Mouse (Mus musculus): Measurements from ENCODE around the gene Ubxn6. TPM values are rescaled to one million over a fixed set of nuclear protein-coding genes. Genes with fewer than 3 reads are reported as not detected.

Ubxn6 gene
- polyA plus RNA-seq, 1 experiment = 45.3 TPM

DNA sequence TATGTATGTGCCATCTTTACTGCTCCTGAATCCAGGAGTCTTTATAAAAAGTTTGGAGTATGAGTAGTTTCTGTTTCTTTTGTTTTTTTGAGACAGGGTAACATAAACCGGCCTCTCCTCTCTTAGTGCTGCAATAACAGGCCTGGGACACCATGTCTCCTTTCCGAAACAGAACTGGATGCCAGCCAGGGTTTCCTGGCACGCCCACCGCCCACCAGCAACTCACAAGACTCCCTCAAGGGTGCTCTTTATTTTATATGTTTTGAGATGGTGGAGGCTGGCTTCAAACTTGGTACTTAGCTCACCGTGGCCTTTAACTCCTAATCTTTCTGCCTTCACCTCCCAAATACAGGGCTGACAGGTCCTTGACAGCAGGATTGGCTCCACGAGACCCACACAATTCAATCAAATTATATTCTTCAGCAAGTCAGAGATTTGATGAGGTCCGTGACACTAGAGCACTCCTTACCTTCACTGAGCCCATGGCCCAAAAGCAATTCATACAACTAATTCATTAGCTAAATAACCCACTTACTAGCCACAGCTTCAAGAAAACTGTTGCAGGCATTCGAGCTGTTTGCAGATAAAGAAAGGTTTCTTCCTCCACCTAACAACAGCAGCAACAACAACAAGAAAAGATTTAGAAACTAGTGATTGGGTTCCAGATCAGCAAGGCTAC, 36.1 kb downstream of the Ubxn6 start:
- WGBS = 76% methylated on average over 8 of the region's 8 CpGs
- H3K27me3 ChIP-seq (ENCODE audit: control insufficient read depth, insufficient read depth, low read length) = no peaks in the 10 kb centered on the region
- TF ChIP-seq POLR2A (IDR thresholded peaks at IDR 0.05; ENCODE audit: low read depth, low read length) (no peak), CTCF (IDR thresholded peaks at IDR 0.05; ENCODE audit: extremely low read depth, insufficient read depth, insufficient read length, insufficient replicate concordance) (no peak)
- DNase-seq (ENCODE audit: low read depth in 1 of 2, low spot score in 2 of 2) = no peak
- H3K4me3 ChIP-seq (ENCODE audit: extremely low read depth, insufficient read depth, insufficient read length) = no peak overlapping the region
- no peak overlapping the region for H3K27ac ChIP-seq (ENCODE audit: insufficient read depth, low read length)
- peaks cover 9% of the 10 kb centered on the region; the same call in 1 of the 2 replicates for H3K4me1 ChIP-seq (ENCODE audit: control insufficient read depth, insufficient read depth, insufficient read length)
- no peaks in the 10 kb centered on the region for H3K36me3 ChIP-seq (ENCODE audit: control insufficient read depth, insufficient read depth, low read length)

DNA sequence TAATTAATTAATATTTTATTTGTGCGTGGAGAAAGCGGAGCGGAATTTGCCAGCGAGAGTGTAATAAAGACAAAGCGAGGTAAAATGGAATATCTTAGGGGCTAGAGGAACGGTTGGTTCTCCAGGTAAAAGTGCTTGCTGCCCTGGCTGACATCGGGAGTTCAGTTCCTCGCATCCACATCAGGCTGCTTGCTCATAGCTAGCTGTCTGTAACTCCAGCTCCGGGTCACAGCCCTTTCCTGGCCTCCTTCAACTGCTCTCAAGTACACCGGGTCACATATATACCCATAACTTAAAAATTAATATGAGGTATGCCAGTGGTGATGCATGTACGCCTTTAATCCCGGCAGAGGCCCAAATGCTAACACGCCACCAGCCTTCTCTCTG, 37.9 kb downstream of the Ubxn6 start:
- WGBS = 35% methylated on average over 13 of the region's 13 CpGs
- TF ChIP-seq CTCF (IDR thresholded peaks at IDR 0.05; ENCODE audit: extremely low read depth, insufficient read depth, insufficient read length, insufficient replicate concordance) = no peak
- no peak for TF ChIP-seq POLR2A (IDR thresholded peaks at IDR 0.05; ENCODE audit: low read depth, low read length)
- no peak for DNase-seq (ENCODE audit: low read depth in 1 of 2, low spot score in 2 of 2)
- Histone ChIP-seq H3K36me3 (ENCODE audit: control insufficient read depth, insufficient read depth, low read length) (no peaks in the 10 kb centered on the region), H3K4me1 (ENCODE audit: control insufficient read depth, insufficient read depth, insufficient read length) (peaks cover 22% of the 10 kb centered on the region; the same call in 1 of the 2 replicates), H3K4me3 (ENCODE audit: extremely low read depth, insufficient read depth, insufficient read length) (peak overlapping the region; percentile 46), H3K27me3 (ENCODE audit: control insufficient read depth, insufficient read depth, low read length) (no peaks in the 10 kb centered on the region), H3K27ac (ENCODE audit: insufficient read depth, low read length) (no peak overlapping the region)

DNA sequence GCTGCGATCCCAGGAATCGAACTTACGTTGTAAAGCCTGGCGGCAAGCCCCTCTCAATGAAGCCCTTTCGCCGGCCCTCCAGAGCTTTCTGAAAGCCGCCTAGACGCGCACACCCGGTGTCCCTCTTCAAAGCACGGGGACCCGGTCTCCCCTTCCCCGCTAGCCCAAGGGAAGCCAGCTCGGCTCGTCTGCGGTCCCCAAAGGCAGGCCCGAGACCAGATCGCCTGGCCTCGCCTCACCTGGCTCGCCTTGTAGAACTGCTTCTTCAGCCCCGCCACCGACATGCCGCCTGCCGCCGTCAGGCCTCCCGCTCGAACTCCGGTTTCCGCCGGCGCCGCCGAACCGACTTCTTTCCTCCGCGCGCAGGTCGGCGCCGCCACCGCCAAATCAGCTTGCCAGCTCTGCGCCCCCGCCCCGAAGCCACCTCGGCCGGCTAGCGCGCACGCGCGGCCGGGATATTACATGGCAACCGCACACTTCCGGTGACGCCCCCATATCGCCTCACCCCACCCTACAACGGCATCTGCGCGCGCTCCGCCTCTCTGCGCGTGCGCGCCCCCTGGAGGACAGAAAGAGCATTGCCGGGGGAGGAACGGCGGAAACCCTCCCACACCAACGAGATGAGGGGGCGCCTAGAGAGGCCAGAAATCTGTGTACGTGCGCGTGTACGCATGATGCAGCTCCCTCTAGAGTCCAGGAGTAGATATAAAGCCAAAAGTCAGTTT, 38.5 kb downstream of the Ubxn6 start, which contains the start of gene Sh3gl1:
Gene Sh3gl1, minus strand, starts transcription at position 460 of the 725 bp plus-strand sequence.
- DNase-seq (ENCODE audit: low read depth in 1 of 2, low spot score in 2 of 2) = peak; percentile 97 to 98
- Histone ChIP-seq H3K27ac (ENCODE audit: insufficient read depth, low read length) (peak within 1 kb of the TSS; percentile 96), H3K4me3 (ENCODE audit: extremely low read depth, insufficient read depth, insufficient read length) (peak within 1 kb of the TSS; percentile 90), H3K36me3 (ENCODE audit: control insufficient read depth, insufficient read depth, low read length) (no peaks in the 10 kb centered on the region), H3K4me1 (ENCODE audit: control insufficient read depth, insufficient read depth, insufficient read length) (peaks cover 25% of the 10 kb centered on the region; the same call in 1 of the 2 replicates), H3K27me3 (ENCODE audit: control insufficient read depth, insufficient read depth, low read length) (no peaks in the 10 kb centered on the region)
- under 1% methylated on average over 74 of the region's 74 CpGs for WGBS
- TF ChIP-seq POLR2A (IDR thresholded peaks at IDR 0.05; ENCODE audit: low read depth, low read length) (peak; percentile 67), CTCF (IDR thresholded peaks at IDR 0.05; ENCODE audit: extremely low read depth, insufficient read depth, insufficient read length, insufficient replicate concordance) (peak; percentile 99)

DNA sequence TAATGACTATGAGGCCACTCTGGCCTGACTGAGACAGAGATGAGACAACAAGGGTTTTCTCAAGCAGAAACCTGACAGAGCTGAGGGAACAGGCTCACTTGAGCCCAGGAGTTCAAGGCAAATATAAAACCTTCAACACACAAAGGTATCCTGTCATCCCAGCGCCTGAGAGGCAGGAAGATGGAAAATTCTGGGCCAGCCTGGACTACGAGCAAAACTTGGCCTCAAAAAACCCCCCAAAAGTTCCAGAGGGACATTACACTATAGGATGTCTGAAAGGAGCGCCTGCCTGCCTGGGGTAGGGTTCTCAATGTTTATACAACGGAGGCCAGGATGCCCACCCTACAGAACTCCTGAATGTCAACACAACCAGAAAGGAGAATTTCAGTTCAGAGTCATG, 39.6 kb downstream of the Ubxn6 start:
- peak overlapping the region; percentile 29 for H3K4me3 ChIP-seq (ENCODE audit: extremely low read depth, insufficient read depth, insufficient read length)
- TF ChIP-seq CTCF (IDR thresholded peaks at IDR 0.05; ENCODE audit: extremely low read depth, insufficient read depth, insufficient read length, insufficient replicate concordance) (no peak), POLR2A (IDR thresholded peaks at IDR 0.05; ENCODE audit: low read depth, low read length) (no peak)
- H3K27ac ChIP-seq (ENCODE audit: insufficient read depth, low read length) = peak overlapping the region; percentile 82
- H3K4me1 ChIP-seq (ENCODE audit: control insufficient read depth, insufficient read depth, insufficient read length) = peaks cover 33% of the 10 kb centered on the region; the same call in 1 of the 2 replicates
- 67% methylated on average over 4 of the region's 4 CpGs for WGBS
- no peaks in the 10 kb centered on the region for H3K36me3 ChIP-seq (ENCODE audit: control insufficient read depth, insufficient read depth, low read length)
- no peaks in the 10 kb centered on the region for H3K27me3 ChIP-seq (ENCODE audit: control insufficient read depth, insufficient read depth, low read length)
- no peak for DNase-seq (ENCODE audit: low read depth in 1 of 2, low spot score in 2 of 2)

DNA sequence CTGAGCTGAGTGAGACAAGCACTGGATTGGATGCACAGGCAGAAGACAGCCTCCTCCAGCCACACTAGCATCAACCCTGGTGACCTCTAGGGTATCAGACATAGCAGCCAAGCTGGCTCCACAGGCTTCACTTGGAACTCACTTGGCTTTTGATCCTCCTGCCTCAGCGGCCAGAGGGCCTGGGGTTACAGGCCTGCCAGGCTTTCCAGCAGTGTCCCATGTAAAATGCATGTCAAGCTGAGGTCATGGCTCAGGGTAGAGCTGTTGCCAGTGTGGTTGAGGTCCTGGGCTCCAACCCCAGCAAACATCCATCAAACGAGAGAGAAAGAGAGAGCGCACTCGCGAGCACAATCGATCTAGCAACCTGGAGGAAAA, 40.1 kb downstream of the Ubxn6 start:
- 66% methylated on average over 6 of the region's 6 CpGs for WGBS

DNA sequence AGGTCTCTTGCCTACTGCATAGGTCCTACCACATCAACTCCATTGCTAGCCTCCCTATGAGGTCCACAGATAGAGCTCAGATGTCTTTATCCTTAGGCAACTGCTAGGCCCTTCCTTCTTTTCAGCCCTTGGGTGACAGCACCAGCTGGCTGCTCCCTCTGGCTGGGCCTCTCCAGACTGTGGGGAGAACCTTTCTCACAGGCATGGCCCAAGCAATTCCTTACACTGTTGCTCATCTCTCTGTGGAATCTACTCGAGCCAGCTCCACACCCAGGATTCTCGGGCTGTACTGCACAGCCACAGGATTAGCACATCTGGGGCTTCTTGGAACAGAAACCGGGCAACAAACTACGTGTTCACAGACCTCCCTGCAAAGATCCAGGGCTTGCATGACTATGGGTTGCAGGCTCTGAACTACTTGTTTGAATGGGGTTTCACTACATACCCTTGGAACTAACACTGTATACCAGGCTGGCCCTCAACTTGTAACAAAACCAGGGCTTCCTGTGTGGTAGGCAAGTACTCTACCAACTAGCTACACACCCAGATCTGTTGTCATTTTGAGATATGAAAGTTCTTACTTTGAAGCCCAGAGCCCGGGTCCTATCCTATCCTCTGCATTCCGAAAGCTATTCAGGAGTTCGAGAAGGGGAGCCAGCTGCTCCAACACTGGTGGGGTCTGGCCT, 40.6 kb downstream of the Ubxn6 start:
- DNase-seq (ENCODE audit: low read depth in 1 of 2, low spot score in 2 of 2) = no peak
- no peak for TF ChIP-seq POLR2A (IDR thresholded peaks at IDR 0.05; ENCODE audit: low read depth, low read length)
- TF ChIP-seq CTCF (IDR thresholded peaks at IDR 0.05; ENCODE audit: extremely low read depth, insufficient read depth, insufficient read length, insufficient replicate concordance) = no peak
- WGBS = 74% methylated on average over 7 of the region's 7 CpGs
- Histone ChIP-seq H3K27me3 (ENCODE audit: control insufficient read depth, insufficient read depth, low read length) (no peaks in the 10 kb centered on the region), H3K4me3 (ENCODE audit: extremely low read depth, insufficient read depth, insufficient read length) (peak overlapping the region; percentile 29; the same call in 1 of the 2 replicates), H3K27ac (ENCODE audit: insufficient read depth, low read length) (peak overlapping the region; percentile 82), H3K4me1 (ENCODE audit: control insufficient read depth, insufficient read depth, insufficient read length) (peaks cover 35% of the 10 kb centered on the region; the same call in 1 of the 2 replicates), H3K36me3 (ENCODE audit: control insufficient read depth, insufficient read depth, low read length) (no peaks in the 10 kb centered on the region)

More for the DNA sequence above, 40.1 kb downstream of the Ubxn6 start:
- H3K4me1 ChIP-seq (ENCODE audit: control insufficient read depth, insufficient read depth, insufficient read length) = peaks cover 35% of the 10 kb centered on the region; the same call in 1 of the 2 replicates
- TF ChIP-seq CTCF (IDR thresholded peaks at IDR 0.05; ENCODE audit: extremely low read depth, insufficient read depth, insufficient read length, insufficient replicate concordance) = no peak
- no peak for TF ChIP-seq POLR2A (IDR thresholded peaks at IDR 0.05; ENCODE audit: low read depth, low read length)
- H3K36me3 ChIP-seq (ENCODE audit: control insufficient read depth, insufficient read depth, low read length) = no peaks in the 10 kb centered on the region
- DNase-seq (ENCODE audit: low read depth in 1 of 2, low spot score in 2 of 2) = no peak
- H3K4me3 ChIP-seq (ENCODE audit: extremely low read depth, insufficient read depth, insufficient read length) = peak overlapping the region; percentile 29; the same call in 1 of the 2 replicates
- no peaks in the 10 kb centered on the region for H3K27me3 ChIP-seq (ENCODE audit: control insufficient read depth, insufficient read depth, low read length)
- H3K27ac ChIP-seq (ENCODE audit: insufficient read depth, low read length) = peak overlapping the region; percentile 82
